Mouse (Mus musculus) MEL (cell line): Measurements from ENCODE around the gene Napa.

Experiments
- CHD1 ChIP-seq: IDR thresholded peaks from 2 replicates; pipeline ENCODE4 v1.6.1; 2012; ENCODE audit warnings: low read depth, mild to moderate bottlenecking, inconsistent platforms, low read length, improper control_type of control experiment
- CTCF ChIP-seq, 3 experiments: IDR thresholded peaks in 2 of 3; conservative IDR thresholded peaks in 1 of 3; 2 replicates each; pipeline ENCODE4 v1.5.1; 2011 to 2012; ENCODE audit warnings: low read length in 3 of 3, low read depth in 2 of 3, mild to moderate bottlenecking in 2 of 3, improper control_type of control experiment in 1 of 3, inconsistent platforms in 1 of 3, mixed read lengths in 1 of 3, moderate library complexity in 1 of 3; ENCODE audit not compliant: control insufficient read depth in 1 of 3, insufficient read depth in 1 of 3, poor library complexity in 1 of 3, severe bottlenecking in 1 of 3
- EP300 ChIP-seq, 2 experiments: IDR thresholded peaks; 2 replicates each; pipeline ENCODE4 v1.6.1; 2011; ENCODE audit warnings: improper control_type of control experiment in 2 of 2, low read length in 2 of 2, low read depth in 1 of 2, mild to moderate bottlenecking in 1 of 2
- ETS1 ChIP-seq: IDR thresholded peaks from 2 replicates; pipeline ENCODE4 v1.6.1; 2012; ENCODE audit warnings: low read depth, mild to moderate bottlenecking, inconsistent platforms, low read length, improper control_type of control experiment, moderate library complexity
- HCFC1 ChIP-seq: IDR thresholded peaks from 2 replicates; pipeline ENCODE4 v1.6.1; 2012; ENCODE audit warnings: low read depth, mild to moderate bottlenecking, inconsistent platforms, low read length, improper control_type of control experiment, moderate library complexity
- NELFE ChIP-seq: IDR thresholded peaks from 2 replicates; pipeline ENCODE4 v1.6.1; 2011; ENCODE audit warnings: low read depth, low read length, improper control_type of control experiment
- POLR2A ChIP-seq, 2 experiments: IDR thresholded peaks; 2 replicates each; pipeline ENCODE4 v1.6.1; 2011 to 2012; ENCODE audit warnings: low read length in 2 of 2, mild to moderate bottlenecking in 2 of 2, control low read depth in 1 of 2, improper control_type of control experiment in 1 of 2, low read depth in 1 of 2, moderate library complexity in 1 of 2; ENCODE audit not compliant: control insufficient read depth in 1 of 2, insufficient read depth in 1 of 2, poor library complexity in 1 of 2
- TAL1 ChIP-seq: IDR thresholded peaks from 2 replicates; pipeline ENCODE4 v1.6.1; 2012; ENCODE audit warnings: mild to moderate bottlenecking, inconsistent platforms, low read length, moderate library complexity, mixed read lengths
- UBTF ChIP-seq: IDR thresholded peaks from 2 replicates; pipeline ENCODE4 v1.6.1; 2012; ENCODE audit warnings: low read depth, mild to moderate bottlenecking, inconsistent platforms, low read length, improper control_type of control experiment, moderate library complexity, borderline replicate concordance; ENCODE audit not compliant: insufficient read depth
- USF2 ChIP-seq, 2 experiments: IDR thresholded peaks; 2 replicates each; pipeline ENCODE4 v1.6.1; 2011 to 2012; ENCODE audit warnings: improper control_type of control experiment in 2 of 2, low read length in 2 of 2, borderline replicate concordance in 1 of 2, inconsistent platforms in 1 of 2, low read depth in 1 of 2, mild to moderate bottlenecking in 1 of 2; ENCODE audit not compliant: insufficient read depth in 1 of 2

- TF ChIP-seq CTCF (IDR thresholded peaks at IDR 0.05 in 2 of 3, conservative IDR thresholded peaks at IDR 0.05 in 1 of 3; ENCODE audit: control insufficient read depth in 1 of 3, insufficient read depth in 1 of 3, low read depth in 2 of 3, low read length in 3 of 3, poor library complexity in 1 of 3, severe bottlenecking in 1 of 3) (peak in 1 of 3 experiments; percentile 8; a peak in 1 of 6 replicates), EP300 (IDR thresholded peaks at IDR 0.05; ENCODE audit: low read depth in 1 of 2, low read length in 2 of 2) (no peak), POLR2A (IDR thresholded peaks at IDR 0.05; ENCODE audit: control insufficient read depth in 1 of 2, insufficient read depth in 1 of 2, low read depth in 1 of 2, low read length in 2 of 2, poor library complexity in 1 of 2) (no peak), UBTF (no peak), TAL1 (no peak), USF2 (IDR thresholded peaks at IDR 0.05; ENCODE audit: borderline replicate concordance in 1 of 2, insufficient read depth in 1 of 2, low read depth in 1 of 2, low read length in 2 of 2) (no peak), NELFE (no peak), CHD1 (no peak), HCFC1 (no peak), ETS1 (no peak)
These were observed 43.3 kb upstream of the Napa start for GRCm38 (mm10) chr7:16054966-16055365.
